Comparison of ENCODE assay signal across 8 mouse cellular contexts in the genomic region with DNA sequence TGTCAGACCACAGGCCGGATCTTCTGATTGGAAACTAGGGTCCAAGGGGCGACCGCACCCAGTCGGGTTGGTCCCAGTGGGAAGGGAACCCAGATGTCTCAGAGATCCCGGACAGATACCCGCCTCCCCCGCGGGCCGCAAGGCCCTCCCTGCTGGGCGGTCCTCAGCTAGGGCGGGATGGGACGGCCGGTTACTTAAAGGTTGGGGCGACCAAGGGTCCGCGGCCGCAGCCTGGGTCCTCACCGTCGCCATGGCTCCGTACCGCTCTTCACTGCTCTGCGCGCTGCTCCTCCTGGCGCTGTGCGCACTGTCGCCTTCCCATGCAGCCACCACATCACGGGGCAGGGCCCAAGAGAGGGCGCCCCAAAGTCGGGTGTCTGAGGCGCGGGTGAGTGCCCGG. TPM values are rescaled to one million over a fixed set of nuclear protein-coding genes. Genes with fewer than 3 reads are reported as not detected.
DNase-seq lines count a peak whose midpoint lies in the region; ATAC-seq and TF ChIP-seq lines count a peak whose summit lies in the region.

No protein-coding gene starts in this region.

- H3K4me2 ChIP-seq in hindbrain, postnatal 0 days (ENCODE audit: low read depth, low read length), result peak overlapping the region; percentile 53
- peak overlapping the region; percentile 53 for H3K4me2 ChIP-seq in neural tube, embryonic 15.5 days

- H3K4me3 ChIP-seq in thymus, adult 2 months (ENCODE audit: control insufficient read depth, insufficient read depth, low read length), result no peak overlapping the region
- H3K4me3 ChIP-seq in hindbrain, postnatal 0 days (ENCODE audit: low read length), result peak overlapping the region; percentile 27
- H3K4me3 ChIP-seq in lung, adult 2 months (replicated peaks; ENCODE audit: extremely low read depth, low read depth, low read length), result peak overlapping the region; percentile 68
- peak overlapping the region; percentile 27 for H3K4me3 ChIP-seq in neural tube, embryonic 15.5 days (replicated peaks)
- no peak overlapping the region for H3K4me3 ChIP-seq in cerebellum, adult 2 months (replicated peaks; ENCODE audit: insufficient read depth, low read depth, low read length)

- H3K9me3 ChIP-seq in hindbrain, postnatal 0 days (ENCODE audit: low read length), result no peaks in the 10 kb centered on the region
- H3K9me3 ChIP-seq in neural tube, embryonic 15.5 days (replicated peaks), result no peaks in the 10 kb centered on the region

- TF ChIP-seq CTCF in thymus, adult 2 months (IDR thresholded peaks at IDR 0.05; ENCODE audit: borderline replicate concordance, control insufficient read depth, extremely low read depth, insufficient read depth, low read length, poor library complexity), result no peak
- no peak for TF ChIP-seq CTCF in hindbrain, postnatal 0 days (IDR thresholded peaks at IDR 0.05; ENCODE audit: low read depth)
- TF ChIP-seq CTCF in lung, adult 2 months (IDR thresholded peaks at IDR 0.05; ENCODE audit: insufficient read depth, low read length), result no peak
- TF ChIP-seq CTCF in cerebellum, adult 2 months (IDR thresholded peaks at IDR 0.05; ENCODE audit: borderline replicate concordance, insufficient read depth, low read depth, low read length), result no peak

- 3% methylated on average over 32 of the region's 32 CpGs for WGBS in thymus, adult 2 months
- 6% methylated on average over 32 of the region's 32 CpGs for WGBS in hindbrain, postnatal 0 days
- WGBS in lung, adult 2 months, result 9% methylated on average over 32 of the region's 32 CpGs
- WGBS in neural tube, embryonic 15.5 days, result 2% methylated on average over 32 of the region's 32 CpGs
- 4% methylated on average over 32 of the region's 32 CpGs for WGBS in cerebellum, adult 2 months

- no peaks in the 10 kb centered on the region; the same call in 1 of the 2 replicates for H3K27me3 ChIP-seq in thymus, adult 2 months (ENCODE audit: control insufficient read depth, insufficient read depth, low read length)
- H3K27me3 ChIP-seq in hindbrain, postnatal 0 days (ENCODE audit: insufficient read depth, low read length), result peaks cover 3% of the 10 kb centered on the region
- peaks cover 35% of the 10 kb centered on the region for H3K27me3 ChIP-seq in neural tube, embryonic 15.5 days (replicated peaks)
- no peaks in the 10 kb centered on the region; the same call in 1 of the 2 replicates for H3K27me3 ChIP-seq in cerebellum, adult 2 months (ENCODE audit: control insufficient read depth, insufficient read depth, low read length)

- H3K36me3 ChIP-seq in thymus, adult 2 months (ENCODE audit: control insufficient read depth, insufficient read depth, low read length), result peaks cover 3% of the 10 kb centered on the region
- no peaks in the 10 kb centered on the region for H3K36me3 ChIP-seq in hindbrain, postnatal 0 days (ENCODE audit: insufficient read depth, low read length)
- H3K36me3 ChIP-seq in neural tube, embryonic 15.5 days, result no peaks in the 10 kb centered on the region

- no peak overlapping the region for H3K27ac ChIP-seq in thymus, adult 2 months (ENCODE audit: control insufficient read depth, insufficient read depth, low read length)
- no peak overlapping the region for H3K27ac ChIP-seq in hindbrain, postnatal 0 days
- no peak overlapping the region for H3K27ac ChIP-seq in neural tube, embryonic 15.5 days (replicated peaks)
- H3K27ac ChIP-seq in cerebellum, adult 2 months (ENCODE audit: insufficient read depth, low read length), result no peak overlapping the region

- peaks cover 5% of the 10 kb centered on the region for H3K4me1 ChIP-seq in thymus, adult 2 months (replicated peaks; ENCODE audit: control insufficient read depth, insufficient read depth, low read length)
- no peaks in the 10 kb centered on the region; the same call in 1 of the 2 replicates for H3K4me1 ChIP-seq in hindbrain, postnatal 0 days (ENCODE audit: insufficient read depth, low read length)
- peaks cover 5% of the 10 kb centered on the region for H3K4me1 ChIP-seq in lung, adult 2 months (ENCODE audit: control insufficient read depth, insufficient read depth, low read length)
- H3K4me1 ChIP-seq in neural tube, embryonic 15.5 days, result peaks cover 7% of the 10 kb centered on the region
- no peaks in the 10 kb centered on the region for H3K4me1 ChIP-seq in cerebellum, adult 2 months (ENCODE audit: control insufficient read depth, insufficient read depth, low read length)

- 0 out of 2 replicates have a peak, but pooled peaks have one; percentile 30 for ATAC-seq in hindbrain, postnatal 0 days
- ATAC-seq in neural tube, embryonic 15.5 days (ENCODE audit: low FRiP score), result no peak

- H3K9ac ChIP-seq in hindbrain, postnatal 0 days (replicated peaks; ENCODE audit: low read length), result no peak overlapping the region; the same call in 1 of the 2 replicates
- H3K9ac ChIP-seq in neural tube, embryonic 15.5 days (replicated peaks), result 0 out of 2 replicates have a peak overlapping the region, but pooled peaks have one; percentile 27

- DNase-seq in thymus, adult 2 months, result peak; percentile 26
- no peak for DNase-seq in thymus, postnatal 0 days (ENCODE audit: low spot score)
- peak; percentile 56 to 65 for DNase-seq in gastrocnemius, postnatal 4 days (ENCODE audit: low spot score in 2 of 2)
- no peak for DNase-seq in hindbrain, postnatal 0 days (ENCODE audit: low spot score)
- peak; percentile 52 for DNase-seq in lung, adult 2 months
- no peak for DNase-seq in layer of hippocampus, adult 9-10 months (ENCODE audit: low spot score)
- DNase-seq in cerebellum, adult 2 months, result no peak

- no peak for TF ChIP-seq POLR2A in thymus, adult 2 months (IDR thresholded peaks at IDR 0.05; ENCODE audit: control insufficient read depth, extremely low read depth, insufficient read depth, low read length, poor library complexity)
- peak; percentile 96; the same call in 1 of the 2 replicates for TF ChIP-seq POLR2A in lung, adult 2 months (IDR thresholded peaks at IDR 0.05; ENCODE audit: borderline replicate concordance, extremely low read depth, low read depth, low read length)
- TF ChIP-seq POLR2A in cerebellum, adult 2 months (IDR thresholded peaks at IDR 0.05; ENCODE audit: borderline replicate concordance, insufficient read depth, low read length), result no peak

RNA-seq across cellular contexts. Expression of a gene that starts 26.0 kb away (rescaled TPM):
- polyA plus RNA-seq in thymus, adult 2 months (2012; rRNA removed), result 393 and 535 TPM in 2 replicates
- polyA plus RNA-seq in thymus, postnatal 0 days (2015; fragmentation: Nextera tagmentation; extraction: Ambion mirVana), result 139 TPM in 2 replicates
- 100 to 1,000 TPM; 259 to 284 TPM for total RNA-seq in gastrocnemius, postnatal 4 days (2021)
- 35.4 and 50.1 TPM in 2 replicates for total RNA-seq in hindbrain, postnatal 0 days (2014; rRNA removed)
- 33.8 and 39.4 TPM in 2 replicates for polyA plus RNA-seq in hindbrain, postnatal 0 days (2015; fragmentation: Nextera tagmentation; extraction: Ambion mirVana)
- polyA plus RNA-seq in lung, adult 2 months (2012; rRNA removed), result 2,994 and 3,301 TPM in 2 replicates
- polyA plus RNA-seq in neural tube, embryonic 15.5 days (2015; fragmentation: Nextera tagmentation; extraction: Ambion mirVana), result 38.4 and 59.2 TPM in 2 replicates
- 119 and 127 TPM in 2 replicates for polyA plus RNA-seq in cerebellum, adult 2 months (2012; rRNA removed)

RNA-seq across cellular contexts. Expression of a gene that starts 54.6 kb away (rescaled TPM):
- 18.8 and 19.4 TPM in 2 replicates for polyA plus RNA-seq in thymus, adult 2 months (2012; rRNA removed)
- polyA plus RNA-seq in thymus, postnatal 0 days (2015; fragmentation: Nextera tagmentation; extraction: Ambion mirVana), result 16.5 and 18.9 TPM in 2 replicates
- 10 to 100 TPM; 34.1 to 50.4 TPM for total RNA-seq in gastrocnemius, postnatal 4 days (2021)
- total RNA-seq in hindbrain, postnatal 0 days (2014; rRNA removed), result 33.2 and 35.5 TPM in 2 replicates
- 30.8 and 32.1 TPM in 2 replicates for polyA plus RNA-seq in hindbrain, postnatal 0 days (2015; fragmentation: Nextera tagmentation; extraction: Ambion mirVana)
- polyA plus RNA-seq in lung, adult 2 months (2012; rRNA removed), result 45.1 and 69.5 TPM in 2 replicates
- 17.6 and 27.4 TPM in 2 replicates for polyA plus RNA-seq in neural tube, embryonic 15.5 days (2015; fragmentation: Nextera tagmentation; extraction: Ambion mirVana)
- 14.9 and 17.0 TPM in 2 replicates for polyA plus RNA-seq in cerebellum, adult 2 months (2012; rRNA removed)

Comparison
In these comparisons a context has a peak if more than half of its experiments do, and no peak if none do; other contexts are left out.
1. DNase-seq: peak in thymus, adult 2 months (single experiment), gastrocnemius, postnatal 4 days (2 of 2) and lung, adult 2 months (single experiment); none in thymus, postnatal 0 days (single experiment), hindbrain, postnatal 0 days (single experiment), layer of hippocampus, adult 9-10 months (single experiment) and cerebellum, adult 2 months (0 of 2).
2. H3K4me3 ChIP-seq: peak in hindbrain, postnatal 0 days (single experiment), lung, adult 2 months (single experiment) and neural tube, embryonic 15.5 days (single experiment); none in thymus, adult 2 months (single experiment) and cerebellum, adult 2 months (single experiment).